Mouse (Mus musculus): ENCODE results near the gene Lzic. TPM values are rescaled to one million over a fixed set of nuclear protein-coding genes. Genes with fewer than 3 reads are reported as not detected.

The Lzic gene
- polyA plus RNA-seq, 1 experiment: 29.0 TPM

DNA sequence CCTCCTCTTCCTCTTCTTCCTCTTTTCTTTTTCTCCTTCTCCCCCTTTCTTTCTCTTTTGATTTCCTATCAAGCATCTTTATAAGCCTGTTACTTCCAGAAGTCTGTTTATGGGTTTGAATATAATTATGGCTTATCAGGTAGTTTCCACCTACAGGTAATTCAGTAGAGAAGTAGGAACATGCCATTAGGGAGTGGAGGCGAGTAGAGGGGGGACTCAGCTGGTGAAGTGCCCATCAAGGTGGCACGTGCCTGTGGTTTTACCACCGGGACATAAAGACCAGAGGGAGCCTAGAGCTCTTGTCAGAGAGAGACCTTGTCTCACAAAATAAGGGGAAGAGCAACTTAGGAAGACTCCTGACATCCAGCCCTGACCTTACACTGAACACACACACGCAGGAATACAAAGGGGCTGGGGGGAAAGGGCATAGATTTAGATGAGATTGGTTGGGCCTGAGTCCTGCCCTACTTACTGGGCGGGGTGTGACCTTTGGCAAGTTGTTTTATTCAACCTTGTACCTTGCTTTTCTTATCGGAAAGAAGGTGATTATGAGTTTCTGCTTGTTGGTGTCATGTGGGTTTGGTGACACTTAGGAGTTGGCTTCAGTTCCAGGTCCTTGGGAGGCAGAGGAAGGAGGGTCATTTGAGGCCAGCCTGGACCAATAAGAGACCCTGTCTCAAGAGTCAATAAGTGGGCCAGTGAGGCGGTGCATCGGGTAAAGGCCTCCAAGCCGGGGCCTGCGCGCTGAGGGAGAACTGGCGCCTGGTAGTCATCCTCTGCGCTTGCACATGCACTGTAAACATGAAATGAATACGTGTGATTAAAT lies 4.6 kb downstream of the Lzic start:
- H3K27me3 ChIP-seq (ENCODE audit: control insufficient read depth, insufficient read depth, low read length): no peaks in the 10 kb centered on the region
- DNase-seq: no peak
- 97% methylated on average over 14 of the region's 14 CpGs for WGBS
- no peak overlapping the region for H3K4me3 ChIP-seq (ENCODE audit: control insufficient read depth, insufficient read depth, low read length)
- no peak overlapping the region for H3K27ac ChIP-seq (ENCODE audit: control insufficient read depth, insufficient read depth, low read length)
- peaks cover 3% of the 10 kb centered on the region for H3K4me1 ChIP-seq (replicated peaks; ENCODE audit: control insufficient read depth, insufficient read depth, low read length)
- TF ChIP-seq CTCF (IDR thresholded peaks at IDR 0.05; ENCODE audit: borderline replicate concordance, control insufficient read depth, extremely low read depth, insufficient read depth, low read length, poor library complexity) (no peak), POLR2A (IDR thresholded peaks at IDR 0.05; ENCODE audit: control insufficient read depth, extremely low read depth, insufficient read depth, low read length, poor library complexity) (no peak)
- peaks cover 55% of the 10 kb centered on the region for H3K36me3 ChIP-seq (ENCODE audit: control insufficient read depth, insufficient read depth, low read length)

DNA sequence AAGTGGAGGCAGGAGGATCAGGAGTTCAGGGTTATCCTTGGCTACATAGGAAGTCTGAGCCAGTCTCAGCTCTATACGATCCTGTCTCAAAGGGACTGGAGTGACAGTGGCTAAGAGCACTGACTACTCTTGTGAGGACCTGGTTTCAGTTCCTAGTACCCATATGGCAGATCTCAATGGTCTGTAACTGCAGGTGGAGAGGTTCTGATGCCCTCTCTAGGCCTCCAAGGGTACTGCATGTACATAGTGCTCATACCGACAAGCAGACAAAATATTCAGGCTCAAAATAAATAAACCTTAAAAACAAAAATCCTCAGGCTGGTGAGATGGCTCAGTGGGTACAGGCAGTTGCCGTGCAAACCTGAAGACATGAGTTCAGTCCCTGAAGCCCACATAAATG lies 6.1 kb downstream of the Lzic start:
- TF ChIP-seq CTCF (IDR thresholded peaks at IDR 0.05; ENCODE audit: borderline replicate concordance, control insufficient read depth, extremely low read depth, insufficient read depth, low read length, poor library complexity): no peak
- no peak for TF ChIP-seq POLR2A (IDR thresholded peaks at IDR 0.05; ENCODE audit: control insufficient read depth, extremely low read depth, insufficient read depth, low read length, poor library complexity)
- WGBS: over 99% methylated on average over 3 of the region's 3 CpGs
- DNase-seq: no peak
- H3K4me1 ChIP-seq (replicated peaks; ENCODE audit: control insufficient read depth, insufficient read depth, low read length): no peaks in the 10 kb centered on the region
- no peak overlapping the region for H3K27ac ChIP-seq (ENCODE audit: control insufficient read depth, insufficient read depth, low read length)
- H3K27me3 ChIP-seq (ENCODE audit: control insufficient read depth, insufficient read depth, low read length): no peaks in the 10 kb centered on the region
- H3K4me3 ChIP-seq (ENCODE audit: control insufficient read depth, insufficient read depth, low read length): no peak overlapping the region
- peaks cover 69% of the 10 kb centered on the region for H3K36me3 ChIP-seq (ENCODE audit: control insufficient read depth, insufficient read depth, low read length)

DNA sequence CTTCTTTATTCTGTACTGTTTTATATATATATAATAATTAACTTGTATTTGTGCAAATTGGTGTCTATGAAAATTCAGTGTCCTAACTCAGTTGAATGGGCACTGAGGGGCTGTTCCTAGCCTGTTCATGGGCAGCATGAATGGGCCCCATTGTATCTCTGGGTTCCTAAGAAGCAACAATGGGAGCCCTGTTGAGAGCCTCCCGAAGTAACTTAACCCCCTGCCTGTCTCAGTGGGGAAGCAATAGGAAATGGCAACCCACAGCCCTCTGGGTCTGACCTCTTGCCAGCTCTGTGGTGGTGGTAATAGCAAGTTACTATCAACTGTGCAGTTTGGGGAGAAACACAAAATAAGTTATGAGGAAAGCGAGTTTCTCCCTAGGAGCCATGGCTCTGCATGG lies 11.6 kb downstream of the Lzic start:
- Histone ChIP-seq H3K36me3 (ENCODE audit: control insufficient read depth, insufficient read depth, low read length) (peaks cover 74% of the 10 kb centered on the region), H3K27me3 (ENCODE audit: control insufficient read depth, insufficient read depth, low read length) (no peaks in the 10 kb centered on the region), H3K4me3 (ENCODE audit: control insufficient read depth, insufficient read depth, low read length) (no peak overlapping the region), H3K4me1 (replicated peaks; ENCODE audit: control insufficient read depth, insufficient read depth, low read length) (no peaks in the 10 kb centered on the region), H3K27ac (ENCODE audit: control insufficient read depth, insufficient read depth, low read length) (no peak overlapping the region)
- DNase-seq: no peak
- TF ChIP-seq POLR2A (IDR thresholded peaks at IDR 0.05; ENCODE audit: control insufficient read depth, extremely low read depth, insufficient read depth, low read length, poor library complexity): no peak
- TF ChIP-seq CTCF (IDR thresholded peaks at IDR 0.05; ENCODE audit: borderline replicate concordance, control insufficient read depth, extremely low read depth, insufficient read depth, low read length, poor library complexity): no peak
- 60% methylated on average over 2 of the region's 2 CpGs for WGBS

DNA sequence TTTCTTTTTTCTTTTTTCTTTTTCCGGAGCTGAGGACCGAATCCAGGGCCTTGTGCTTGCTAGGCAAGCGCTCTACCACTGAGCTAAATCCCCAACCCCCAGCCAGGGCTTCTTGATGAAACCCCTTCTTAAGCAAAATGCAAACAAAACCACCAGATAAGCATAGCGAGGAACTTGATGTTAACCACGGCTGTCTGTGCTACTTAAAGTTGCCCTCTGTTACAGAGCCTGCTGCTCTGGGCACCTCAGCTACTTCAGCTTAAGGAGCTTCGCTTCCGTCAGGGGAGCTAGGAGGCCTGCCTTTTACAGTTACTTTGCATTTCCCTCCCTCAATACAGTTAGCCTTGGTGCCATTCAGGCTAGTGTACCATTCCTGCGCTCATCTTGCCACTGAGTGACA lies 13.9 kb downstream of the Lzic start:
- Histone ChIP-seq H3K4me3 (ENCODE audit: control insufficient read depth, insufficient read depth, low read length) (no peak overlapping the region), H3K36me3 (ENCODE audit: control insufficient read depth, insufficient read depth, low read length) (peaks cover 63% of the 10 kb centered on the region), H3K4me1 (replicated peaks; ENCODE audit: control insufficient read depth, insufficient read depth, low read length) (no peaks in the 10 kb centered on the region), H3K27me3 (ENCODE audit: control insufficient read depth, insufficient read depth, low read length) (no peaks in the 10 kb centered on the region), H3K27ac (ENCODE audit: control insufficient read depth, insufficient read depth, low read length) (no peak overlapping the region)
- no peak for DNase-seq
- TF ChIP-seq CTCF (IDR thresholded peaks at IDR 0.05; ENCODE audit: borderline replicate concordance, control insufficient read depth, extremely low read depth, insufficient read depth, low read length, poor library complexity) (no peak), POLR2A (IDR thresholded peaks at IDR 0.05; ENCODE audit: control insufficient read depth, extremely low read depth, insufficient read depth, low read length, poor library complexity) (no peak)
- WGBS: 84% methylated on average over 8 of the region's 8 CpGs

DNA sequence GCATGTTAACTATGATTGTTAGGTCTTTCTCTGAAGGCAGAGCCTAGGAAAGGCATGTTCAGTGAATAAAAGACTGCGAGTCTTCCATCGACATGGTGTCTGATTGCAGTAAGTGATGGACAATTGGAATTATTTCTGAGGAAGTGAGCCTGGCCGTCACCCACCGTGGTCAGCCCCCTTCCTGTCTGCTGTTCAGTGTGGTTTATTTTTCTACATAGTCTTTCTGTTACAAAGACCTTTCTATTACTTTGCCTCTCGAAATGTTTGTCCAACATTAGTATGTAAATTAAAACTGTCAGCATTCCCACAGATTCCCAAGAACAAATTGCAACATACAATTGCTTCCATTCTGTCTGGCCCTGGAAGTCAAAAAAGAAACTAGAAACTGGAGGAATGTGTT lies 14.8 kb downstream of the Lzic start:
- no peak for TF ChIP-seq POLR2A (IDR thresholded peaks at IDR 0.05; ENCODE audit: control insufficient read depth, extremely low read depth, insufficient read depth, low read length, poor library complexity)
- no peak for TF ChIP-seq CTCF (IDR thresholded peaks at IDR 0.05; ENCODE audit: borderline replicate concordance, control insufficient read depth, extremely low read depth, insufficient read depth, low read length, poor library complexity)
- no peak for DNase-seq
- 56% methylated on average over 5 of the region's 5 CpGs for WGBS
- no peak overlapping the region for H3K4me3 ChIP-seq (ENCODE audit: control insufficient read depth, insufficient read depth, low read length)
- H3K27me3 ChIP-seq (ENCODE audit: control insufficient read depth, insufficient read depth, low read length): no peaks in the 10 kb centered on the region
- no peak overlapping the region for H3K27ac ChIP-seq (ENCODE audit: control insufficient read depth, insufficient read depth, low read length)
- H3K4me1 ChIP-seq (replicated peaks; ENCODE audit: control insufficient read depth, insufficient read depth, low read length): no peaks in the 10 kb centered on the region
- H3K36me3 ChIP-seq (ENCODE audit: control insufficient read depth, insufficient read depth, low read length): peaks cover 54% of the 10 kb centered on the region

DNA sequence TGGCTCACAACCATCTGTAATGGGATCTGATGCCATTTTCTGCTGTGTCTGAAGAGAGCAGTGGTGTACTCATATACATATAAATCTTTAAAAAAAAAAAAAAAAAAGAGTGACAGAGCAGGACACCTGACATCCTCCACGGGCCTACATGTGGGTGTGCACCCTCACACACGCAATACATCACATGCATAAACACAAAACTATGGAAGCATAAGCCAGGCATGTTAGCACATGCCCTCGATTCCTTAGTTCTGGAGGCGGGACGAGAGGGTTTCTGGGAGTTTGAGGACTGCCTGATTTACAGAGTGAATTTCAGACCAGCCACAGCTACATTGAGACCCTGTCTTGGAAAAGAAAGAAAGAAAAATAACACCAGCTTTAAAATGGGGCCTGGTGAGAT lies 19.3 kb downstream of the Lzic start:
- no peak for DNase-seq
- Histone ChIP-seq H3K27me3 (ENCODE audit: control insufficient read depth, insufficient read depth, low read length) (no peaks in the 10 kb centered on the region), H3K27ac (ENCODE audit: control insufficient read depth, insufficient read depth, low read length) (no peak overlapping the region), H3K4me3 (ENCODE audit: control insufficient read depth, insufficient read depth, low read length) (no peak overlapping the region), H3K4me1 (replicated peaks; ENCODE audit: control insufficient read depth, insufficient read depth, low read length) (no peaks in the 10 kb centered on the region), H3K36me3 (ENCODE audit: control insufficient read depth, insufficient read depth, low read length) (peaks cover 17% of the 10 kb centered on the region)
- TF ChIP-seq CTCF (IDR thresholded peaks at IDR 0.05; ENCODE audit: borderline replicate concordance, control insufficient read depth, extremely low read depth, insufficient read depth, low read length, poor library complexity): no peak
- TF ChIP-seq POLR2A (IDR thresholded peaks at IDR 0.05; ENCODE audit: control insufficient read depth, extremely low read depth, insufficient read depth, low read length, poor library complexity): no peak
- WGBS: 92% methylated on average over 5 of the region's 5 CpGs
